Mouse (Mus musculus) erythroblast, embryonic 14.5 days (primary cell): ENCODE data around the gene Usp8. TPM values are rescaled to one million over a fixed set of nuclear protein-coding genes. Genes with fewer than 3 reads are reported as not detected.

Experiments
- H3K27me3 ChIP-seq: 2 replicates; pipeline ENCODE4 v1.6.1; 2012; ENCODE audit warnings: inconsistent platforms; ENCODE audit not compliant: control insufficient read depth
- H3K36me3 ChIP-seq: 2 replicates; pipeline ENCODE4 v1.6.1; 2012; ENCODE audit warnings: mild to moderate bottlenecking, inconsistent platforms; ENCODE audit not compliant: control insufficient read depth
- H3K4me1 ChIP-seq: 2 replicates; pipeline ENCODE4 v1.6.1; 2012; ENCODE audit warnings: inconsistent platforms; ENCODE audit not compliant: control insufficient read depth
- H3K4me3 ChIP-seq: replicated peaks from 2 replicates; pipeline ENCODE3; 2012; ENCODE audit warnings: moderate library complexity, mild to moderate bottlenecking, inconsistent platforms
- H3K9me3 ChIP-seq: 2 replicates; pipeline ENCODE4 v1.6.1; 2012; ENCODE audit warnings: low read length, inconsistent platforms, mixed read lengths; ENCODE audit not compliant: control insufficient read depth
- GATA1 ChIP-seq: IDR thresholded peaks from 2 replicates; pipeline ENCODE4 v1.6.1; 2012; ENCODE audit warnings: low read length, inconsistent platforms, mixed read lengths
- TAL1 ChIP-seq: IDR thresholded peaks from 3 replicates; pipeline ENCODE4 v1.6.1; 2012; ENCODE audit warnings: low read length, inconsistent platforms, mixed read lengths
- polyA plus RNA-seq: library from polyadenylated mRNA; stranded (reverse); fragments of >175 nt; gene quantifications from 2 replicates; pipeline ENCODE4 v1.2.3, GENCODE M21; 2012

Usp8 gene
- polyA plus RNA-seq, 1 experiment = 0.85 TPM

- Histone ChIP-seq H3K9me3 (no peaks in the 10 kb centered on the region), H3K36me3 (peaks cover 27% of the 10 kb centered on the region), H3K27me3 (no peaks in the 10 kb centered on the region), H3K4me1 (no peaks in the 10 kb centered on the region; the same call in 1 of the 2 replicates), H3K4me3 (no peak overlapping the region)
- TF ChIP-seq GATA1 (no peak), TAL1 (no peak)
Observed at GRCm38 (mm10) chr2:126787721-126788342, 80.7 kb downstream of the Usp8 start.

GRCm38 (mm10) chr2:126792611-126793010 is 85.5 kb downstream of the Usp8 start:
- Histone ChIP-seq H3K4me1 (no peaks in the 10 kb centered on the region; the same call in 1 of the 2 replicates), H3K9me3 (no peaks in the 10 kb centered on the region), H3K36me3 (peaks cover 71% of the 10 kb centered on the region), H3K27me3 (no peaks in the 10 kb centered on the region), H3K4me3 (no peak overlapping the region)
- TF ChIP-seq GATA1 = no peak

DNA sequence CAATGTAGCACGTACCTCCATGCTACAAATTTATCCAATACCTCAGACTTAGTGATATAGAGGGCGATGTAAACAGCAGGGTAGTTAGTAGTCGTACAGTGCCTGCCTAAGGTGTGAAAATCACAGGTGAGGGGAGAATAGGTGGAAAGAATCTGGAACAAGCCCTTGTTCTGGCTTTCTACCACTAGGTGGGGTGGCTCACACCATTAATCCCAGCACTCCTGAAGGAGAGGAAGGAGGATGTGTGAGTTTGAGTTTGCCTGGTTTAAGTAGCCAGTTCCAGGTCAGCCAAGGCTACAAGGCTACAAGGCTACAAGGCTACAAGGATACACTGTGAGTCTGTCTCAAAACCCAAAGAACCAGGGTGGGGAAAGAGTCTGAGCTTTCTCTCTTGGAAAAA is 88.6 kb downstream of the Usp8 start:
- TF ChIP-seq GATA1 (no peak), TAL1 (no peak)
- peaks cover 94% of the 10 kb centered on the region for H3K36me3 ChIP-seq
- no peaks in the 10 kb centered on the region for H3K27me3 ChIP-seq
- H3K4me3 ChIP-seq = no peak overlapping the region
- H3K9me3 ChIP-seq = no peaks in the 10 kb centered on the region
- no peaks in the 10 kb centered on the region for H3K4me1 ChIP-seq

GRCm38 (mm10) chr2:126798455-126798854 is 91.3 kb downstream of the Usp8 start:
- no peaks in the 10 kb centered on the region for H3K27me3 ChIP-seq
- H3K4me3 ChIP-seq = no peak overlapping the region
- H3K9me3 ChIP-seq = no peaks in the 10 kb centered on the region
- H3K4me1 ChIP-seq = peaks cover 5% of the 10 kb centered on the region
- no peak for TF ChIP-seq GATA1
- no peak for TF ChIP-seq TAL1
- H3K36me3 ChIP-seq = peaks cover 90% of the 10 kb centered on the region

- TF ChIP-seq TAL1 (no peak), GATA1 (no peak)
- Histone ChIP-seq H3K4me3 (no peak overlapping the region), H3K9me3 (no peaks in the 10 kb centered on the region), H3K4me1 (peaks cover 5% of the 10 kb centered on the region), H3K36me3 (peaks cover 84% of the 10 kb centered on the region), H3K27me3 (no peaks in the 10 kb centered on the region)
Observed at GRCm38 (mm10) chr2:126801980-126802379, 94.9 kb downstream of the Usp8 start.

Other genes with a start within 250 kb of the Usp8 start
- not detected in 2 replicates for gene Atp8b4, start 206.7 kb upstream of the Usp8 start, polyA plus RNA-seq
- gene Slc27a2, start 154.9 kb upstream of the Usp8 start, polyA plus RNA-seq = not detected in 2 replicates
- gene Hdc, start 88.0 kb upstream of the Usp8 start, polyA plus RNA-seq = 0.28 and 0.80 TPM in 2 replicates
- 0.64 and 0.83 TPM in 2 replicates for gene Gabpb1, start 31.0 kb upstream of the Usp8 start, polyA plus RNA-seq
- 0.02 TPM in 1 of 2 replicates, not detected in the other for gene Usp50, start 76.1 kb downstream of the Usp8 start, polyA plus RNA-seq
- gene Trpm7, start 168.9 kb downstream of the Usp8 start, polyA plus RNA-seq = 0.11 and 0.33 TPM in 2 replicates
- gene Sppl2a, start 225.9 kb downstream of the Usp8 start, polyA plus RNA-seq = 0.07 and 0.08 TPM in 2 replicates